Mouse (Mus musculus) spleen, adult 2 months (tissue): Measurements from ENCODE around the gene Hmgb3.

ENCODE experiments used
- CTCF ChIP-seq: fragments of 200-500 bp; IDR thresholded peaks from 2 replicates; pipeline ENCODE4 v1.5.1; 2011; ENCODE audit warnings: mild to moderate bottlenecking, inconsistent platforms; ENCODE audit not compliant: insufficient read depth, insufficient read length, insufficient replicate concordance; ENCODE audit errors: extremely low read depth
- POLR2A ChIP-seq: fragments of 200-500 bp; IDR thresholded peaks from 2 replicates; pipeline ENCODE4 v1.6.1; 2011; ENCODE audit warnings: low read depth, low read length, inconsistent platforms

DNA sequence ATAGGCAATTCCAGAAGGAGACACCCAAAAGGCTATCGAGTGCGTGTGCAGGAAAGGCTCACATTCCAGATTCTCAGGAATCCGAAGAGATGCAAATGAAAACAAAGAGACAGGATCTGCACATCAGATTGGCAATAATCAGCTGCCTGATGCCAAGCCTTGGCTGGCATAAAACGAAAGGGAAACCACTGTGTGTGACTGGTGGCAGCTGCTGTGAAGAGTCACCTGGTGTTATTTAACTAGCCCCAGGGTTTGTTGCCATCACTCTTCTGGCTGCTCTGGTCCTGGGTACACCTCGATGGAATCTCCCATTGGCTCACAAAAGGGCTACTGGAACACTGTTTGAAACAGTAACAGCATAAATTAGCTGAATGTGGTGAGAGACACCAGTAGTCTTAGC is 11.0 kb upstream of the Hmgb3 start:
- TF ChIP-seq POLR2A = no peak
- TF ChIP-seq CTCF = no peak
